Mouse (Mus musculus) CH12.LX (cell line): ENCODE measurements at regions not wholly inside any gene's neighbourhood (a gene's known extent, or its start where the extent isn't known, plus 50 kb on each side); places are given as distances from the start of the nearest gene placed in this dataset.

Experiments used
- CHD1 ChIP-seq: IDR thresholded peaks from 2 replicates; pipeline ENCODE4 v1.6.1; 2012; ENCODE audit warnings: low read depth, low read length, improper control_type of control experiment, inconsistent platforms
- EP300 ChIP-seq: IDR thresholded peaks from 2 replicates; pipeline ENCODE4 v1.6.1; 2011; ENCODE audit warnings: low read length, improper control_type of control experiment
- JUND ChIP-seq: conservative IDR thresholded peaks from 2 replicates; pipeline ENCODE4 v1.6.1; 2011; ENCODE audit warnings: low read depth, low read length, improper control_type of control experiment
- MAX ChIP-seq: IDR thresholded peaks from 2 replicates; pipeline ENCODE4 v1.6.1; 2011; ENCODE audit warnings: low read length, improper control_type of control experiment
- POLR2A ChIP-seq: IDR thresholded peaks from 2 replicates; pipeline ENCODE4 v1.6.1; 2011; ENCODE audit warnings: low read depth, mild to moderate bottlenecking, improper control_type of control experiment, low read length
- TCF12 ChIP-seq: IDR thresholded peaks from 2 replicates; pipeline ENCODE4 v1.6.1; 2014; ENCODE audit warnings: low read depth, mild to moderate bottlenecking, inconsistent platforms, low read length, improper control_type of control experiment
- ZMIZ1 ChIP-seq: IDR thresholded peaks from 2 replicates; pipeline ENCODE4 v1.6.1; 2012; ENCODE audit warnings: low read depth, mild to moderate bottlenecking, inconsistent platforms, low read length, improper control_type of control experiment

DNA sequence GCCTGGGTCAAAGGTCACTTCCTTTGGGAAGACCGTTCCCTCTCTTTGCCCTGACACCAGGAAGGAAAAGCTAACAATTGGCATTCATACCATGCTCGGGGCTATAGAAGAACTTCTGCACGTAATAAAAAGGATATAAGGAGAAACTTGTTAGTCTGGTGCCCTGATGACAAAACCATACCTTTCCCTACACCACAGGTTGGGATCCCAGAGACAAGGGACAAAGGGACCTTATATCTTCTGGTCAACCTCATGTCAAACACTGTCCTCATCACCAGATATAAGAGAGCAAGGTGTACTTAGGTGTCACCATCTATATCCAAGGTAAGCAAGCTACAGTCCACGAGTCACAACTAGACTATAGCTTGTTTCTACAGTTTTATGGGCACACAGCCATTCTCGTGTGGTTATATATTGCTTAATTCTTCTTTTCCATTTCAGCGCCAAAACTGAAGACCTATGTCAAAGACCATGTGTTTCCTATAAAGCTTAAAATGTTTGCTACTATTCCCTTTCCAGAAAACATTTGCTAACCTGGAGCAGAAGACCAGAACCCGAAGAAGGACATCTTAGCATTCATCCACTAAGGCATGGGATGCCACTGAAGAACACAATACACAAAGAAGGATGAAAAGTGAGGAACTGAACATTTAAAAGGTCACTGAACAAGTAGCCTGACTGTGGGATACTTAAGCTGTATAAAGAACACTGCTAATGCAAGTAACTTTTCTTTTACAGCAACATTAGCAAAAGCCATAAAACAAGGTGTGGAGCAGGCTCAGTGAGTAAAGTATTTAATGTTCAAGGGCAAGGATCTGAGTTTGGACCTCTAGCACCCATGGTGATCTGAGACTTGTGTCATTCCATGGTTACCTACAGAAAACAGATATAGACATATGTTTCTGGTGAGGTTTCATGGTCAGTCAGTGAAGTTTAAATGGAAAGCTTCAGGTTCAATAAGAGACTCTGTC is 437.7 kb upstream of the Cd180 start:
- no peak for TF ChIP-seq POLR2A
- TF ChIP-seq EP300, result no peak
- TF ChIP-seq MAX, result no peak
- TF ChIP-seq ZMIZ1, result no peak
- TF ChIP-seq CHD1, result no peak
- no peak for TF ChIP-seq JUND
- TF ChIP-seq TCF12, result no peak
